Mouse (Mus musculus) heart, postnatal 0 days (tissue): Measurements from ENCODE around the gene Mrm3. TPM values are rescaled to one million over a fixed set of nuclear protein-coding genes. Genes with fewer than 3 reads are reported as not detected.
A peak's percentile ranks its signal among the peaks of the same experiment; 100 is the strongest.

Experiments
- ATAC-seq: fragments of 200-750 bp; cut with Nextera tagmentation; 2 replicates; pipeline ENCODE4 v1.8.0; 2017; ENCODE audit warnings: low read depth, moderate number of reproducible peaks, moderate library complexity; ENCODE audit not compliant: insufficient read depth
- DNase-seq: peaks from one replicate; pipeline ENCODE4 v3.0.0-alpha.2; 2016; ENCODE audit warnings: low spot score
- H3K27ac ChIP-seq: fragments of 300-500 bp; sonication (generic); 2 replicates; pipeline ENCODE4 v1.5.1; 2014; ENCODE audit warnings: low read depth, mild to moderate bottlenecking
- H3K27me3 ChIP-seq: fragments of 300-500 bp; sonication (generic); 2 replicates; pipeline ENCODE4 v1.6.1; 2014; ENCODE audit warnings: low read length, mixed read lengths; ENCODE audit not compliant: control insufficient read depth, insufficient read depth
- H3K36me3 ChIP-seq: fragments of 300-500 bp; sonication (generic); replicated peaks from 2 replicates; pipeline ENCODE4 v1.6.1; 2014; ENCODE audit warnings: low read length, mixed read lengths; ENCODE audit not compliant: control insufficient read depth, insufficient read depth
- H3K4me1 ChIP-seq: fragments of 300-500 bp; sonication (generic); 2 replicates; pipeline ENCODE4 v1.6.1; 2014; ENCODE audit warnings: antibody characterized with exemption; ENCODE audit not compliant: control insufficient read depth, insufficient read depth
- H3K4me2 ChIP-seq: fragments of 300-500 bp; sonication (generic); 2 replicates; pipeline ENCODE4 v1.6.1; 2014; ENCODE audit warnings: low read depth, mild to moderate bottlenecking, low read length, moderate library complexity
- H3K4me3 ChIP-seq: fragments of 300-500 bp; sonication (generic); 2 replicates; pipeline ENCODE4 v1.5.1; 2014; ENCODE audit warnings: low read depth, low read length
- H3K9ac ChIP-seq: fragments of 300-500 bp; sonication (generic); replicated peaks from 2 replicates; pipeline ENCODE4 v1.6.1; 2014; ENCODE audit warnings: low read depth, low read length, mixed read lengths
- H3K9me3 ChIP-seq: fragments of 300-500 bp; sonication (generic); replicated peaks from 2 replicates; pipeline ENCODE4 v1.6.1; 2016; ENCODE audit warnings: low read length; ENCODE audit not compliant: control insufficient read depth
- CTCF ChIP-seq: IDR thresholded peaks from 2 replicates; pipeline ENCODE4 v1.5.1; 2016; ENCODE audit warnings: antibody characterized with exemption, control low read depth, low read depth
- EP300 ChIP-seq: IDR thresholded peaks from 2 replicates; pipeline ENCODE4 v1.6.1; 2016; ENCODE audit warnings: antibody characterized with exemption, low read depth
- whole genome bisulfite sequencing: fragments of 180-500 bp; shearing (Covaris S2); extraction: QIAGEN DNeasy Blood & Tissue Kit; methylation state at CpG from one replicate; pipeline ENCODE4 v1.1.7; 2014; 5-methylcytosine and 5-hydroxymethylcytosine counted together
- polyA plus RNA-seq: library from polyadenylated mRNA; unstranded; fragments of >200 nt; fragmentation: Nextera tagmentation; extraction: Ambion mirVana; gene quantifications from 2 replicates; pipeline ENCODE4 v1.2.1, GENCODE M21; 2015
- total RNA-seq: library from RNA; depleted of rRNA; stranded (reverse); fragments of >200 nt; gene quantifications from 2 replicates; pipeline ENCODE4 v1.2.3, GENCODE M21; 2014; ENCODE audit warnings: low replicate concordance; rRNA removed

The Mrm3 gene
- total RNA-seq (21.3 and 39.5 TPM in 2 replicates), polyA plus RNA-seq (27.6 and 31.8 TPM in 2 replicates)

DNA sequence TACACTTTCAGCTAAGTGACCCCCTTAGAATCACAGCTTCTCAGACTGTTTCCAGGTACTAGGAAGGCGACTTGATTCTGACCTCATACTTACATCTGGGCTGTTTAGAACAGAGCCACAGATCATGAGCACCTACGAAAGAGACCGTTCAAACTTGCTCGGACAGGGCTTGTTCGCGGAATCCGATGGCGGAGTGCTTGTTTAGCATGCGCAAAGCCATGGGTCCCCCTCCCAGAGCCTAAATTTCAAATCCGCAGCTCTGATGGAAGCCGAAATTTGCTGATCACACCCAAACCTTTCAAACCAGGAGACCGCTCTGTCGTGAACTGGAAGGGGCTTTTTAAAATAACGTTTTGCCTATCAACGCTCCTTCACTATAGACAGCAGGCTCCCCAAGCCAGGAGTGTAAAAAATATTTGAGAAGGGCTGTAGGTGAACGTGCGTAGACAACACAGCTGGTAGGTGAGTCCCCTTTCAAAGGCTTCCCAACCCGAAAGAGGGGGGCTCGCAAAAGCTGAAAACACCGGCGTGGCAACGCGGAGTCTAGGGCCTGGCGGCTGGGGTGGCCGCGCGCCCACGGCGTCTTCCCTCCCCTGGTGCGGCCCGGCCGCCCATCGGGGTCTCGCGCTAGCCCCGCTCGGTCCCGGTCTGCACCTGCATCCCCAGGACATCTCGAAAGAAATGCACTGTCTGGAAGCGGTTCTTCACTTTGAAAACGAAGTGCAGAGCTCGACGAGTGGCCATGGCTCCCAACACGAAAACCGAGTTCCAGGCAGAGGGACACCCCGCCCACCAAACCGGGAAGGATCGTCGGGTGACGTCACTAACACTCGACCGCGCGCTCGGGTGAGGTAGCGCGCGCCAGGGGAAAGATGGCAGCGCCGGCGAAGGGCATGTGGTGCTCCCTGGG lies at the start of gene Mrm3, which contains the start of gene Glod4:
Gene Mrm3, plus strand, starts transcription at position 815 of the 910 bp plus-strand sequence.
Gene Glod4, minus strand, starts transcription at position 825 of the 910 bp plus-strand sequence.
- peak within 1 kb of the TSS; percentile 94 for H3K4me2 ChIP-seq
- H3K36me3 ChIP-seq = peaks cover 16% of the 10 kb centered on the region
- peaks cover 19% of the 10 kb centered on the region for H3K4me1 ChIP-seq
- TF ChIP-seq EP300 (no peak), CTCF (no peak)
- peak within 1 kb of the TSS; percentile 82 for H3K9ac ChIP-seq
- no peaks in the 10 kb centered on the region for H3K27me3 ChIP-seq
- peak within 1 kb of the TSS; percentile 72 for H3K27ac ChIP-seq
- WGBS = under 1% methylated on average over 61 of the region's 61 CpGs
- ATAC-seq (peak; percentile 92), DNase-seq (peak; percentile 86)
- H3K4me3 ChIP-seq = peak within 1 kb of the TSS; percentile 74
- H3K9me3 ChIP-seq = no peaks in the 10 kb centered on the region

DNA sequence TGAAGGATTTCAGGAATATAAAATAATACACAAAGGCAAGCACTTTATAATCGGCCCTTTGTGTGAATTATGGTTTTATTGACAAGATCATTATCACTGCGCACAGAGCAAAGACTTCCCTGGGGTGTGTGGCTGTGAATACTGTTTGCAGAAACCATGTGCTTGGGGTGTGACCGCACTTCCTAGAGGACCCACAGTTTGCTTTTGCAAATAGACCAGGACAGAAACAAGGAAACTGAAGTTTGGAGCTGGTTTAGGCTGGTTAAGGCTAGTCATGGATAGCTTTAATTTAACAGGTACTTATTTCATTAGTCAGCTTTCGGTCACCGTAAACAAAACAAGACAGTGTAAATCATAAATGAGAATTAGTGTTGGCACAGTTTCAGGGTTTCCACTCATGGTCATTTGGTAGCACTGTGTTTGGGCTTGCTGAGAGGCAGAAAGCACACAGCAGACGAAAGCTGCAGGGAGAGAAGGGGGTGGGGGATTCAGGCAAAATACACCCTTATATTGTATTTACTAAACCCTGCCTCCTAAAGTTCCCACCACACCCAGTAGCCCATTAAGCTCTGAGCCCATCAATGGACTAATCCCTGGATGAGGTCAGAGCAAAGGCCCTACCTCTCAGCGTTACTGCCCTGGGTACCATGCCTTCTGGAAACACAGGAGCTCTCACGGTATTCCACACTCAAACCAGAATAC lies 47.1 kb upstream of the Mrm3 start:
- H3K9me3 ChIP-seq = no peaks in the 10 kb centered on the region
- 66% methylated on average over 8 of the region's 8 CpGs for whole genome bisulfite sequencing
- ATAC-seq (no peak), DNase-seq (no peak)
- H3K9ac ChIP-seq = no peak overlapping the region
- no peaks in the 10 kb centered on the region for H3K4me1 ChIP-seq
- H3K4me2 ChIP-seq = no peak overlapping the region
- no peaks in the 10 kb centered on the region for H3K27me3 ChIP-seq
- no peaks in the 10 kb centered on the region for H3K36me3 ChIP-seq
- H3K4me3 ChIP-seq = no peak overlapping the region
- TF ChIP-seq CTCF (no peak), EP300 (no peak)
- no peak overlapping the region for H3K27ac ChIP-seq

DNA sequence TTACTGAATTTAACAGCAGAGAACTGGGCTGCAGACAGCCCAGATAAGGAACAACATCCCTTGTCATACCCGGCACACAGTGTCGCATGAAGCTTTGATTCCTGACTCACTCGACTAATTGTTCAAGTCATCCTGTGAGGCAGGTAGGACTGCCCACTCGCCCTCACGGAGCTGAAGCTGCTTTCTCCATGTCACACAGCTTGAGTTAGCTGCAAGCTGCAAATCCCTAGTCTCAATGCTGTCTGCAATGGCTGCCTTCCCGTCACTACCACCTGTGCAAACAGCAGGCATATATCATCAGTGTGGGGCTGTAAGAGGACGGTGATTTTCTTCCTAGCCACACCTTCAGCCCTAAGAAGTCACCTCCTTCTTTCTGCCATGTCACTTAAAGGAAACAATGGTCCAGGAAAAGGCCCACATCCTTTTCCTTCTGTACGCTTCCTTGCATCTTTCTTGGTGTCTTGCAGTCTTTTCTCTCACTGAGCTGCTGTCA lies 46.5 kb upstream of the Mrm3 start:
- Histone ChIP-seq H3K36me3 (no peaks in the 10 kb centered on the region), H3K27me3 (no peaks in the 10 kb centered on the region), H3K4me3 (no peak overlapping the region), H3K9ac (no peak overlapping the region), H3K4me2 (no peak overlapping the region), H3K4me1 (no peaks in the 10 kb centered on the region), H3K27ac (no peak overlapping the region), H3K9me3 (no peaks in the 10 kb centered on the region)
- ATAC-seq = no peak
- no peak for TF ChIP-seq EP300
- no peak for TF ChIP-seq CTCF
- 44% methylated on average over 8 of the region's 8 CpGs for WGBS
- DNase-seq = no peak

DNA sequence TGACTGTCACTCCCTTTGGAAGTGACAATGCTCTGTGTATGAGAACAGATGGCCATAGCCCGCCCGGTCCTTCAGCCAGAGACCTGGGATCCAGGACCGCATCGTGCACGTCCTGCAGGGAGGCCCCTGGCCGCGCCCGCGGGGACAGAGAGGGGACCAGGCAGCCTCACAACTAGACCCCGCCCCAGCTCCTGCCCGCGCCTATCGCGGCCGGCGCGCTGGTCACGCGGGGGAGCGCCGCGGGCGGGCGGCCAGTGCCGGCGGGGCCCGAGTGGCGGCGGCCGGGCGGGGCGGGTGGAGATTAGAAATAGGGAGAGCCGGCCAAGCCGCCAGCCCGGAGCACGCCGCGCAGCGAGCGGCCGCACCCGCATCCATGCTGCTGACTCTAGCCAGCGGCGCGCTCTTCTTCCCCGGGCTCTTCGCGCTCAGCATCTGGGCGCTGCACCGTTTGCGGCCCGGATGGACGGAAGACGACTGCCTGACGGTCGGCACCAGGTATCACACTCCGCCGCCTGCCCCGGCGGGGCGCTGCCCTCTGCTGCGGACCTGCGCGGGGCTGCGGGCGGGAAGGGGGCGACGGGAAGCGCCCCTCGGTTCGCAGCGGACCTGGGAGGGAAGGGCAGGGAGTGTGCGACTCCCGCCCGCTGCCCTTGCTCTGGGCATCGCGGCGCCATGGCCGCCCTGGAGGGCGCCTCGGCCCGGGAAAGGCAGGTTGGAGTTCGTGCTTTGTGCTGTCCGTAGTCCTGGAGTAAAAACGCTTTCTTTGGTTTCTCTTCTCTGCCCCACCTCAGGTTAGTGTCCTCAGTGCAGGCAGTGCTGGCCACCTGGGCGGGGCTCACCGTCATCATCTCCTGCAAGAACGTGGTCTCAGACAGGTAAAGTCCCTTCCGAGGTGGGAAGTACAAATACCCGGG lies 41.5 kb upstream of the Mrm3 start:
- no peak for TF ChIP-seq CTCF
- no peak for TF ChIP-seq EP300
- under 1% methylated on average over 85 of the region's 90 CpGs for WGBS
- peak; percentile 88 for DNase-seq
- H3K4me2 ChIP-seq = peak overlapping the region; percentile 98
- ATAC-seq = peak; percentile 98
- H3K4me1 ChIP-seq = no peaks in the 10 kb centered on the region; the same call in 1 of the 2 replicates
- no peaks in the 10 kb centered on the region for H3K9me3 ChIP-seq
- peak overlapping the region; percentile 84 for H3K4me3 ChIP-seq
- H3K27ac ChIP-seq = no peak overlapping the region
- H3K36me3 ChIP-seq = 0 out of 2 replicates have a peak, but pooled peaks cover 7% of the 10 kb centered on the region
- H3K27me3 ChIP-seq = no peaks in the 10 kb centered on the region
- peak overlapping the region; percentile 74 for H3K9ac ChIP-seq
